Mouse (Mus musculus) thymus, adult 2 months (tissue): ENCODE data around the gene Lef1.

Experiments
- CTCF ChIP-seq: fragments of 200-500 bp; IDR thresholded peaks from 2 replicates; pipeline ENCODE4 v1.5.1; 2012; ENCODE audit warnings: mild to moderate bottlenecking, control low read depth, low read length, moderate library complexity, borderline replicate concordance; ENCODE audit not compliant: control insufficient read depth, poor library complexity, insufficient read depth; ENCODE audit errors: extremely low read depth
- POLR2A ChIP-seq: fragments of 200-500 bp; IDR thresholded peaks from 2 replicates; pipeline ENCODE4 v1.6.1; 2012; ENCODE audit warnings: mild to moderate bottlenecking, low read length, control low read depth, moderate library complexity; ENCODE audit not compliant: control insufficient read depth, poor library complexity, insufficient read depth; ENCODE audit errors: extremely low read depth

- TF ChIP-seq POLR2A (no peak), CTCF (no peak)
Measured at GRCm38 (mm10) chr3:131078041-131078621, 32.1 kb upstream of the Lef1 start.
